Mouse (Mus musculus) limb, embryonic 15.5 days (tissue): ENCODE results near the gene Vps25. TPM values are rescaled to one million over a fixed set of nuclear protein-coding genes. Genes with fewer than 3 reads are reported as not detected.
A peak's percentile ranks its signal among the peaks of the same experiment; 100 is the strongest.

Experiments
- ATAC-seq: fragments of 200-750 bp; cut with Nextera tagmentation; 2 replicates; pipeline ENCODE4 v1.8.0; 2017; ENCODE audit warnings: low read depth, moderate TSS enrichment; ENCODE audit not compliant: insufficient number of reproducible peaks, low FRiP score, low TSS enrichment
- H3K27ac ChIP-seq: fragments of 300-500 bp; sonication (generic); 2 replicates; pipeline ENCODE4 v1.5.1; 2015; ENCODE audit warnings: moderate library complexity, mild to moderate bottlenecking, inconsistent platforms
- H3K27me3 ChIP-seq: fragments of 300-500 bp; sonication (generic); 2 replicates; pipeline ENCODE4 v1.6.1; 2015; ENCODE audit warnings: inconsistent platforms
- H3K36me3 ChIP-seq: fragments of 300-500 bp; sonication (generic); 2 replicates; pipeline ENCODE4 v1.6.1; 2015; ENCODE audit warnings: inconsistent platforms
- H3K4me1 ChIP-seq: fragments of 300-500 bp; sonication (generic); 2 replicates; pipeline ENCODE4 v1.6.1; 2015; ENCODE audit warnings: inconsistent platforms
- H3K4me2 ChIP-seq: fragments of 300-500 bp; sonication (generic); 2 replicates; pipeline ENCODE4 v1.6.1; 2015; ENCODE audit warnings: mild to moderate bottlenecking, inconsistent platforms
- H3K4me3 ChIP-seq: fragments of 300-500 bp; sonication (generic); 2 replicates; pipeline ENCODE4 v1.5.1; 2015; ENCODE audit warnings: mild to moderate bottlenecking, inconsistent platforms
- H3K9ac ChIP-seq: fragments of 300-500 bp; sonication (generic); 2 replicates; pipeline ENCODE4 v1.6.1; 2015; ENCODE audit warnings: inconsistent platforms
- H3K9me3 ChIP-seq: fragments of 300-500 bp; sonication (generic); 2 replicates; pipeline ENCODE4 v1.6.1; 2016; ENCODE audit warnings: inconsistent platforms
- WGBS: fragments of 180-500 bp; shearing (Covaris S2); methylation state at CpG from one replicate; pipeline ENCODE4 v1.1.7; 2015; 5-methylcytosine and 5-hydroxymethylcytosine counted together
- polyA plus RNA-seq: library from polyadenylated mRNA; unstranded; fragments of >200 nt; fragmentation: Nextera tagmentation; extraction: Ambion mirVana; gene quantifications from 2 replicates; pipeline ENCODE4 v1.2.1, GENCODE M21; 2015

Vps25 gene
- polyA plus RNA-seq, 1 experiment from 2014 or later: 112 TPM

GRCm38 (mm10) chr11:101279193-101279569 lies 25.7 kb downstream of the Vps25 start:
- peak overlapping the region; percentile 68 for H3K4me2 ChIP-seq
- peaks cover 5% of the 10 kb centered on the region; the same call in 1 of the 2 replicates for H3K27me3 ChIP-seq
- no peak for ATAC-seq
- H3K9ac ChIP-seq: no peak overlapping the region
- WGBS: 55% methylated on average over 14 of the region's 14 CpGs
- H3K4me1 ChIP-seq: peaks cover 29% of the 10 kb centered on the region
- no peaks in the 10 kb centered on the region for H3K9me3 ChIP-seq
- peaks cover 12% of the 10 kb centered on the region; the same call in 1 of the 2 replicates for H3K36me3 ChIP-seq
- peak overlapping the region; percentile 78 for H3K4me3 ChIP-seq
- no peak overlapping the region for H3K27ac ChIP-seq

DNA sequence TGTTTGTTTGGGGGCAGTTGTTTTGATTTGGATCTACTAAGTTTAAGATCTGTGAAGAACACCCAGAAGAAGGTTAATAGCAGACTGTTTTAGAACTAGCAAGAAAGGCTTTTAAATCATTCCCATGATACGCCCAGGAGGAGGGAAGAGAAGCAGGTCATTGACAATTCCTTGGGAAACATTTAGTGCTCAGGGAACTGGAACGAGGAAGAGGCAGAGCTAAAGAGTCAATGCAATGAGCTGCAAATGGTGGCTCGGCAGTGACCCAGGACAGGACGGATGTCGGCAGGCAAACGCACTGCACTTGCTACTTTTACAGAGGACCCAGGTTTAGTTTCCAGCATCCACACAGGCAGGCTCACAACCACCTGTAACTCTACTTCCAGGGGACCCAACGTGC lies 27.3 kb downstream of the Vps25 start:
- 42% methylated on average over 7 of the region's 7 CpGs for WGBS
- no peak overlapping the region for H3K9ac ChIP-seq
- no peak overlapping the region for H3K27ac ChIP-seq
- H3K36me3 ChIP-seq: peaks cover 9% of the 10 kb centered on the region; the same call in 1 of the 2 replicates
- peaks cover 29% of the 10 kb centered on the region for H3K4me1 ChIP-seq
- no peaks in the 10 kb centered on the region for H3K9me3 ChIP-seq
- peaks cover 5% of the 10 kb centered on the region; the same call in 1 of the 2 replicates for H3K27me3 ChIP-seq
- ATAC-seq: no peak
- H3K4me2 ChIP-seq: no peak overlapping the region
- no peak overlapping the region for H3K4me3 ChIP-seq

- Histone ChIP-seq H3K9ac (no peak overlapping the region), H3K27ac (no peak overlapping the region), H3K4me2 (no peak overlapping the region), H3K36me3 (peaks cover 16% of the 10 kb centered on the region), H3K4me3 (no peak overlapping the region), H3K4me1 (peaks cover 12% of the 10 kb centered on the region), H3K27me3 (peaks cover 5% of the 10 kb centered on the region; the same call in 1 of the 2 replicates), H3K9me3 (no peaks in the 10 kb centered on the region)
- ATAC-seq: no peak
- 37% methylated on average over 5 of the region's 5 CpGs for WGBS
Observed at GRCm38 (mm10) chr11:101282896-101283295, 29.4 kb downstream of the Vps25 start.

DNA sequence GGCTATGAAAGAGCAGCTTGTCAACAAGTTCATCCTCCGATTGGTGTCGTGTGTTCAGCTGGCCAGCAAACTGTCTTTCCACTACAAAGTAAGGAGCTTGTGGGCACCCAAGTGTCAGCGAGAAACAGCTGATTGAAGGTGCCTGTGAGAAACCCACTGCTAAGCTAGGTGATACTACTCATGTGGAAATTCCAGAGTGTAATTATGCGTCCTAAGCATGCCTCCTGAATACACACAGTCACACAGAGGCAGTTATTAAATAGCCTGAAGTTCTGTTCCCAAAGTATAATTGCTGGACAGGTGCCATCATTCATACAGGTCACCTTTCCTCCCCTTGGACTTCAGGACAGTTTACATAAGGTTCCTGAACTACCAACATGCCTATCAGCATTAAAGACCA lies 30.3 kb downstream of the Vps25 start:
- Histone ChIP-seq H3K4me3 (no peak overlapping the region), H3K9me3 (no peaks in the 10 kb centered on the region), H3K4me2 (no peak overlapping the region), H3K27me3 (peaks cover 5% of the 10 kb centered on the region; the same call in 1 of the 2 replicates), H3K9ac (no peak overlapping the region), H3K4me1 (peaks cover 7% of the 10 kb centered on the region), H3K36me3 (peaks cover 22% of the 10 kb centered on the region), H3K27ac (no peak overlapping the region)
- no peak for ATAC-seq
- 63% methylated on average over 4 of the region's 4 CpGs for WGBS

DNA sequence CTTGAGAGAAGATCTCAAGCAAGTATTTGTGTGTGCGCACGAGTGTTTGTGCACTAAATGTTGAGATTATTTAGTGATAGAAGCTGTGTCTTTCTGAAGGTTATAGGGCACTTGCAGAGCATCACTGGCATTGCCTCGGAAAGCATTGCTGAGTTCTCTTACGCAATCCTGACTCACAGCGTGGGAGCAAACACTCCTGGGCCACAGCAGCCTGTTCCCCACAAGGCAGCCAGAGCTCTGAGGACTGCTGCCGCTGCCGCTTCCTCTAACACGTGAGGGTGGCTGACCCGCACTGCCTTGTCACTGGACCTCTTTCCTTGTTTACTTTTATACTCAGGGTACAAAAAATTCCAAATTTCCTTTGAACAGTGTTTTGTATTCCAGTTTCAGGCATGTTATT lies 33.8 kb downstream of the Vps25 start:
- Histone ChIP-seq H3K36me3 (peaks cover 54% of the 10 kb centered on the region), H3K9ac (no peak overlapping the region), H3K4me3 (no peak overlapping the region), H3K27me3 (no peaks in the 10 kb centered on the region), H3K4me2 (no peak overlapping the region), H3K27ac (no peak overlapping the region), H3K9me3 (no peaks in the 10 kb centered on the region), H3K4me1 (no peaks in the 10 kb centered on the region)
- ATAC-seq: no peak
- 86% methylated on average over 9 of the region's 9 CpGs for WGBS

- Histone ChIP-seq H3K4me3 (no peak overlapping the region), H3K27ac (no peak overlapping the region), H3K9ac (no peak overlapping the region), H3K4me1 (no peaks in the 10 kb centered on the region), H3K4me2 (no peak overlapping the region), H3K27me3 (no peaks in the 10 kb centered on the region), H3K36me3 (peaks cover 84% of the 10 kb centered on the region), H3K9me3 (no peaks in the 10 kb centered on the region)
- no peak for ATAC-seq
- WGBS: 94% methylated on average over 8 of the region's 8 CpGs
Observed at GRCm38 (mm10) chr11:101291231-101291630, 37.7 kb downstream of the Vps25 start.

GRCm38 (mm10) chr11:101295191-101295590 lies 41.7 kb downstream of the Vps25 start:
- Histone ChIP-seq H3K9me3 (no peaks in the 10 kb centered on the region), H3K9ac (no peak overlapping the region), H3K27ac (no peak overlapping the region), H3K36me3 (peaks cover 73% of the 10 kb centered on the region), H3K4me2 (no peak overlapping the region), H3K4me1 (peaks cover 4% of the 10 kb centered on the region), H3K4me3 (no peak overlapping the region), H3K27me3 (no peaks in the 10 kb centered on the region)
- WGBS: 95% methylated on average over 8 of the region's 8 CpGs
- no peak; the same call in 1 of the 2 replicates for ATAC-seq

GRCm38 (mm10) chr11:101300881-101301280 lies 47.4 kb downstream of the Vps25 start:
- Histone ChIP-seq H3K27me3 (no peaks in the 10 kb centered on the region), H3K27ac (no peak overlapping the region), H3K4me2 (peak overlapping the region; percentile 67), H3K9me3 (no peaks in the 10 kb centered on the region), H3K4me1 (peaks cover 21% of the 10 kb centered on the region), H3K9ac (0 out of 2 replicates have a peak overlapping the region, but pooled peaks have one; percentile 89), H3K36me3 (peaks cover 23% of the 10 kb centered on the region), H3K4me3 (peak overlapping the region; percentile 85)
- WGBS: 68% methylated on average over 7 of the region's 7 CpGs
- ATAC-seq: no peak

DNA sequence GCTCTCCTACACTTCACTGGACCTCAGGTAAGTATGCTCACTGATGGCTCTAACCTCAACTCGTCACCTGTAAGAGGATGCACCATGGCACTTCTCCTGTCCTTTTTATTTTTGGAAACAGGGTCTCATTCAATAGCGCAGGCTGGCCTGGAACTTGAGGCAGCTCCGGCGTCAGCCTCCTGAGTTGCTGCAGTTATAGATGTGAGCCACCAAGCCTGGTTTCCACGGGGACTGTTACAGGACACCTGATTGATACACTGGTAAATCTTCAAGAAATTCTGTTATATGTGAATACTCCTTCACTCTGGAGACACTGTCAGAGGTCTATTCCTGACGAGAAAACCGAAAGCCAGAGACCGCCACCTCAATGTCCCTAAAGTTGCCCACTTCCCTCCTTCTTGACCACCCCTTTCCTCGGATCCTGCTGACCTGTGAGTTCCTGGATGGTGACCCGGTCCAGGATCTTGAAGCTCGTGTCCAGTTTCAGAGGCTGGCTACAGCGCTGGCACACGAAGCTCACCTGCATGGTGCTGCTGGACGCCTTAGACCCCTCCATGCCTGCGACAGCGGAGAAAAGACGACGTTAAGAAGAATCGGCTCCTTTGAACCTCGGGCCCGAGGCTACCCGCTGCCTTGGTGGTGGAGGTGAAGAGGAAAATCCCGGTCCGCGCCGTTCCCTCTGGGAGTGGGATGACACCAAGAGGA lies 47.9 kb downstream of the Vps25 start:
- 0 out of 2 replicates have a peak, but pooled peaks have one; percentile 19 for ATAC-seq
- peak overlapping the region; percentile 85 for H3K4me3 ChIP-seq
- 13% methylated on average over 26 of the region's 26 CpGs for WGBS
- H3K27ac ChIP-seq: peak overlapping the region; percentile 4; the same call in 1 of the 2 replicates
- H3K9me3 ChIP-seq: no peaks in the 10 kb centered on the region
- H3K27me3 ChIP-seq: no peaks in the 10 kb centered on the region
- peaks cover 21% of the 10 kb centered on the region for H3K36me3 ChIP-seq
- peak overlapping the region; percentile 89 for H3K9ac ChIP-seq
- H3K4me1 ChIP-seq: peaks cover 21% of the 10 kb centered on the region
- peak overlapping the region; percentile 67 for H3K4me2 ChIP-seq

GRCm38 (mm10) chr11:101302004-101302798 lies 48.7 kb downstream of the Vps25 start, which contains the start of gene Becn1:
Becn1 (minus strand) TSS chr11:101302286.
- Histone ChIP-seq H3K9me3 (no peaks in the 10 kb centered on the region), H3K4me1 (peaks cover 21% of the 10 kb centered on the region), H3K27me3 (no peaks in the 10 kb centered on the region), H3K9ac (peak within 1 kb of the TSS; percentile 89), H3K27ac (peak within 1 kb of the TSS; percentile 4; the same call in 1 of the 2 replicates), H3K36me3 (peaks cover 21% of the 10 kb centered on the region), H3K4me3 (peak within 1 kb of the TSS; percentile 85), H3K4me2 (peak within 1 kb of the TSS; percentile 67)
- ATAC-seq: peak; percentile 86
- WGBS: 6% methylated on average over 39 of the region's 39 CpGs

DNA sequence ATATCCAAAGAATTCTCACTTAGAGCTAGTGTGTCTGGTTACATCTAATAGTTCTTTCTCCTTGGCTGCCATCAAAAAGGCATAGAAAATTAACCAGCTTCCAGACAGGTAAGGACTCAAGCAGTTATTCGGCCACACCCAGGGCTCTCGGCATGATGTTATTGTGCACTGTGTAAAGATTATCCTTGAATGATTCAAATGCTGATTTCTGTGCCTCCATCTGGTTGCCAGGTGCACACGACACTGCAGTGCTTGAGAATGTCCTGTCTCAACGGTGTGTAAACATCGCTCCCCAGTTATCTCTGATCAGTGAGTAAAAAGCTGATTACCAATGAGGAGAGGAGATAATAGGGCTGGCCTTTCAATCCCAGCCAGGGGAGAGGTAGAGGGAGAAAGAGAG lies 54.2 kb downstream of the Vps25 start:
- no peaks in the 10 kb centered on the region for H3K36me3 ChIP-seq
- 37% methylated on average over 5 of the region's 5 CpGs for WGBS

More for the DNA sequence above, 54.2 kb downstream of the Vps25 start:
- H3K4me3 ChIP-seq: no peak overlapping the region
- no peak overlapping the region for H3K27ac ChIP-seq
- no peaks in the 10 kb centered on the region for H3K4me1 ChIP-seq
- H3K9ac ChIP-seq: no peak overlapping the region
- no peak for ATAC-seq
- H3K4me2 ChIP-seq: no peak overlapping the region
- no peaks in the 10 kb centered on the region for H3K27me3 ChIP-seq
- no peaks in the 10 kb centered on the region for H3K9me3 ChIP-seq
